Mouse (Mus musculus): ENCODE results near the gene Mars.

The Mars gene

DNA sequence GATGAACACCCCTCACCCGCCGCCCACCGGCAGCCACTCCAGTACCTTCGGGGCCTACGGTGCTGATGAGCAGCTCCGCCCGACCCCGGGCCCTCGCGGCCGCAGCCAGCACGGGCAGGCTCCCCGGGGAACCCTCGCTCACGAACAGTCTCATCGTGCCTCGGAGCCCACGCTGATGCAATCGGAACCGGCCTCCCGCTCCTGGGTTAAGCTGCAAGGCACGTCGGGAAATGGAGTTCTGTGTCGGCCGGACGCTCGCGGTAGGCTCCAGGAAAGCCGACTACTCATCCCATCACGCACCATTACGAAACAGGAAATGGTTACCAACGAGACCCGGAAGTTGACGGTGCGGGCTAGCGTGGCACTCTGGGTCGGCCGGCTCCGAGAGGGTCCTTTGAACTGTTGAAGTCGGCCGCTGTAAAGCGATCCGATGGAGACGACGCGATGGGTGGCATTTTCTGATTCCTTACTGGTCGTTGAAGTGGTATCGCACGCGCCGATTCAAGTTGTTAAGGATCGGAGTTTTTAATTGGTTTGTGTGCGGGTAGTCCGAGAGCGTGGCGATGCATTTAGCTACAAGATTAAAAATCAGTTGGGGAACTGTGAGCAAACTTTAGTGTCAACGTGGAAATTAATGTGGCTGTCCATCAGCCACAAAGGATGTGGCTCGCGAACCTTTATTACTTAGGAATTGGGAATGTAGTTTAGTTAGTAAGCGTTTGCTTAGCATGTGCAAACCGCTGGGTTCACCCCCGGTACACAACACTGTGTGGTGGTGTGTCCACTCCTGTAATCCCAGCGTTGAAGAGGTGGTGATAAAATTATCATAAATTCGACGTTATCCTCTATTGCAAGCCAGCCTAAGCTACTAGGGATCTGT, at the start of gene Mars:
Gene Mars (minus strand): TSS at position 311 of the 880 bp plus-strand sequence.
- in situ Hi-C loops (cut with MboI; ENCODE audit: low pct_unique_long_range_greater_than_20kb in 1 of 2, low sequenced_read_pairs in 2 of 2, unreplicated experiment in 1 of 2) = no loop called here

DNA sequence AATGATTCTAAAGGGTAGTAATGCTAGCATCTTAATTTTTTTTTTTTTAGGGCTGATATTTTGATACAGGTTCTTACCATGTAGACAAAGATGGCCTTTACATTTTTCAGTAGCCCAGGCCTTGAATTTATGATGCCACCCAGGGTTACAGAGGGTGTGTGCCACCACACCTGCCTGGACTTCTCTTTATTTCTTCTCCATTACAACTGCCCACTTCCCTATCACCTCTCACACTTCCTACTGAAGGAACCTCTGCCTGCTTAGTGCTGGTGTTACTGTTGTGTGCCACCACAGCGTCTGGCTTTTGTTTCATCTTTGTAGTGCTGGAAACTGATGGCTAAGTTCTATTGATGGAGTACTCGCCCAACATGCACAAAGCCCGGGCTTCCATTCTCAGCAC, 49.1 kb upstream of the Mars start:
- in situ Hi-C loops (cut with MboI; ENCODE audit: low pct_unique_long_range_greater_than_20kb in 1 of 2, low sequenced_read_pairs in 2 of 2, unreplicated experiment in 1 of 2) = no loop called here

DNA sequence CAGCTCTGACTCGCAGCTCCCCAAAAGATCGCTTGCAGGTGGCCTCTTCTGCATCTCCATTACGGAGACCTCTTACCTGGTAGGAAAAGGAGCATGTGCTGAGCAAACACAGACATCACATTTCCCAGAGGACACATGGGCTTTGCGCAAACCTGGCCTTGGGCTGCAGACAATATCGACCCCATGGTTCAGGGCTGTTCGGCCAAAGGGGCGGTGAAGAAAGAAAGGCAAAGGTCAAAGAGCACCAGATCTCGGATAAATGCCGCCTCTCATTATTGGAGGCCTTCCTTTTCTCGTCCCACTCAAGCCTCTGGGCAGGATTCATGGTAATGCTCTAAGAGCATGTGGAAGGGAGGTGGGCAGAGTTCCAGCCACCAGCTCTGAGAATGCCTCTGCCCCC, 43.8 kb upstream of the Mars start:
- in situ Hi-C loops (cut with MboI; ENCODE audit: low pct_unique_long_range_greater_than_20kb in 1 of 2, low sequenced_read_pairs in 2 of 2, unreplicated experiment in 1 of 2) = no loop called here

DNA sequence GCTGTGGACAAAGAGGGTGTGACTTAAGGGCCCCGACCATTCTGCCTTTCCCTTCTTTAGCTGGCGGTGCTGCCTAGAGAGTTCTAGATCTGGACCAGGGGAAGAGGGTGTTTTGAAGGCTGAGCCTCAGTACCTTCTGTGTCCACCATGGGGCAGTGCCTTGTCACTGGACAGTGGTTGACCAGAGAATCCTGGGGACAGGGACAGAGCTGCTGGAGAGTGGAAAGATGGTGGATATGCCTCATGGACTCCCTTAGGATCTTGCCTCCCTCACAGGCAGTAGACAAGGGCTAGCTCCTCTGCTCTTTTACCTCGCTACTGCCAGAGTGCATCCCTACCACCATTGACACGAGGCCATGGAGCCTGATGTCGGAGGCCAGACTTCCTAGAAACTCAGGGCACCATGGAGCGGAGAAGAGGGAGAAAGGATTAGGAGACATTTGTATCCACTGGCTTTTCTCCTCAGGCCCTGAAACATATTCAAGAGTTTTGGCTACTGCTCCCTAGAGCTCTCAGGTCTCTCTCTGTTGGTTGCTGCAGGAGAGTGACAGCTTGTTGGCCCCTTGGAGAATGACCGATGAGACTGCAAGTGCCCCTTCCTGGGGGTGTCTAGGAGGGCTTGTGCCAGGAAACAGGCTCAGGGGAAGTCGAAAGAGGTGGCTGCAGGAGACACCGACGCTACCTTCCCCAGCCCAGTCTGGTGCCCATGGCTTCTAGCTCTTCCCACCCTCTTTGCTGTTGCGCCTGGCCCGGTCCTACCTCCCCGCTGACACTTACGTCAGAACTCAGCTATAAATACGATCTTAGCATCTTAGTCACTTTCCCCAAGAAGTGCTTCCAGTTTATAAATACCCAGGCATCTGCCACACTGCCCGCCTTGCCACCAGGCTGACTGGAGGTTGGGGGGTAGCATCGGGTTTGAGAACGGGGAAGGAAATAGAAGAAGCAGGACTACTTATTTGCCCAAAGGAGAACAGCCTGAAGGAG, 42.6 kb upstream of the Mars start, which contains the start of gene Inhbe:
Gene Inhbe (minus strand): TSS at position 503 of the 987 bp plus-strand sequence.
- in situ Hi-C loops (cut with MboI; ENCODE audit: low pct_unique_long_range_greater_than_20kb in 1 of 2, low sequenced_read_pairs in 2 of 2, unreplicated experiment in 1 of 2) = no loop called here

DNA sequence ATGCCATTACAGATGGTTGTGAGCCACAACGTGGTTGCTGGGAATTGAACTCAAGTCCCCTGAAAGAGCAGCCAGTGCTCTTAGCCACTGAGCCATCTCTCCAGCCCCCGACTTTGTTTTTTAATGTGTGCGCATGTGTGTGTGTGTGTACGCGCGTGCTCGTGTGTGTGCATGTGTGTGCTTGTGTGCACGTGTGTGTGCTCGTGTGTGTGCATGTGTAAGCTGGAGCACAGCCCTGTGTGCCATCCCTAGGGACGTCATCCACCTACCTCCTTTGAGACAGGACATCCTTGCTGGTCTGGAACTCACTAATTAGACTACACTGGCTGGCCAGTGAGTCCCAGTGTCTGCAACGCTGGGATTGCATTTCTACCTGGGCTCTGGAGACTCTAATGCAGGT, 41.2 kb upstream of the Mars start:
- in situ Hi-C loops (cut with MboI; ENCODE audit: low pct_unique_long_range_greater_than_20kb in 1 of 2, low sequenced_read_pairs in 2 of 2, unreplicated experiment in 1 of 2) = no loop called here

DNA sequence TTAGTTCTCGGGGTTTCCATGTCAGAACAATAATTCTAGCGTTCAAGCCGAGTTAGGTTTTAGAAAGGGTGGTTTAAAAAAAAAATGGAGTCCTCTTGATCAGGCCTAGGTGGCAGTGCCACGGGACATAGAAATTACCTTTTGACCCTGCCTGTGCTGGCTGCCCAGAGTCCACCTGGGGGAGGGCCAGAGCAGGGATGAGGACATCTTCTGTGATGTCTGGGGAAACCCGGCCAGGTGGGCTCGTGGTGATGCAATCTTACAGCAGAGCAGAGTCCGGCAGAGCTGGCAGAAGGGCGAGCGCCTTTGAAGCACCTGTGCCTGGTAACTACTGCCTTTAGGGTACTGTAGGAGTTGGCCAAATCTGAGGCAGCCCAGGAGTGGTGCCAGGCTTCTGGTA, 40.6 kb upstream of the Mars start:
- in situ Hi-C loops (cut with MboI; ENCODE audit: low pct_unique_long_range_greater_than_20kb in 1 of 2, low sequenced_read_pairs in 2 of 2, unreplicated experiment in 1 of 2) = no loop called here

DNA sequence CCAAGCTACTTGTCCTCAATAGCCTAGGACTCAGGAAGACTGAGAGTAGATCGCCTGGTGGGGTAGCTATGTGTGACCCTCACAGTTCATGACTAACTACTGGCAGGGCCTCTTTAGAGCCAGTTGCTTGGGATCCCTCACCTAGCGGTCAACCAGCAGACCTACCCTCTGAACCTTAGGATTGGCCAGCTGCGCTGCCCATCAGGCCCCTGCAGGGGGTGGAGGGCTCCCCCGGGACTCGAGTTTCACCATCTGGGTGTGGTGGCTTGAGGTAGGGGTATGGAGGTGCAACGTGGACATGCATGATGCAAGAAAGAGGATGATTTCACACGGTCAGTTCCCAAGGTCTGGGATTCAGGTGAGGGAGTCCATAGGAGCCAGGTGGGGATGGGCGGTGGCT, 40.1 kb upstream of the Mars start:
- in situ Hi-C loops (cut with MboI; ENCODE audit: low pct_unique_long_range_greater_than_20kb in 1 of 2, low sequenced_read_pairs in 2 of 2, unreplicated experiment in 1 of 2) = no loop called here

DNA sequence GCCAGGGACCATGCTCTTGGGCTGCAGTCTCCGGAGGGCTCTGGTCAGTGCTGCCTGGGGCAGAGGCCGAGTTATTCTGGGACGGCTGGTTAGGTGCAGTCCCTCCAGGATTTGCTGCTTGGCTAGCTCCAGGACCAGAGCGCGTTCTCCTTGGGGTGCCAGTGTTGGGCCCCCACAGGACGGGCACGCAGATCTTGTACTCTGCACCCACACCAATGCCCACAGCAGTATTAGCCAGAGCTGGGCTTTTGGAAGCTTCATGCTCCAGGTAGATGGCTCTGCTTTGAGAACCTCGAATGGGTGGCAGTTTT, 39.7 kb upstream of the Mars start:
- in situ Hi-C loops (cut with MboI; ENCODE audit: low pct_unique_long_range_greater_than_20kb in 1 of 2, low sequenced_read_pairs in 2 of 2, unreplicated experiment in 1 of 2) = no loop called here

DNA sequence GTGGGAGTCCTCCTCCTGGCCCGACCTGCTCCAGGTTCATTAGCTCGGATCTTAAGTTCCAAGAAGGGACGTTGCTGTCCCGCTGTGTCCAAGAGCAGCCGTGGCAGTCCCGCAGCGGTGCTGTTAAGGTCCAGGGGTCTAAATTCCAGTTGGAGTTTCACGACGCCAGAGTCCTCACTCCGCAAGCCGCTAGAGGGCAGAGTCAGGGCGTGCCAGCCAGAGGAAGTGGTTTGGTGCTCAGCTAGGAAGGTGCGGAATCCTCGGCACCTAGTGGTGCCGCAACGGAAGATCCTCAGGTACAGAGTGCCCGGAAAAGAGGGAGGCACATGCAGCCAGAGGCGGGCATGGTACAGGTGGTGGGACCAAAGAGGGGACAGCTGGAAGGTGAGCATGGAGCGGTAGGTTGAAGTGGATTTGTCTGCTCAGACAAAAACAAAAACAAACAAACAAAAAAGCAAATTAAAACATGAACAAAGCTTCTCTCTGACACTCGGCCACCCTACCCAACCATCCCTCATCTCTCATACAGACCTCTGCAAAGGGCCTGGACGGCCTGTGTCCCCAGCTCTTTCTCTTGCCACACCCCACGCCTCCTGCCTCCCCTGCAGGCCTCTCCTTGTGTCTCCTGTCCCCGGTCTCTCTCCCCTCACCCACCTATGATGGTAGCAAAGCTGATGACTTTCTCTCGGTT, 39.2 kb upstream of the Mars start:
- in situ Hi-C loops (cut with MboI; ENCODE audit: low pct_unique_long_range_greater_than_20kb in 1 of 2, low sequenced_read_pairs in 2 of 2, unreplicated experiment in 1 of 2) = no loop called here

DNA sequence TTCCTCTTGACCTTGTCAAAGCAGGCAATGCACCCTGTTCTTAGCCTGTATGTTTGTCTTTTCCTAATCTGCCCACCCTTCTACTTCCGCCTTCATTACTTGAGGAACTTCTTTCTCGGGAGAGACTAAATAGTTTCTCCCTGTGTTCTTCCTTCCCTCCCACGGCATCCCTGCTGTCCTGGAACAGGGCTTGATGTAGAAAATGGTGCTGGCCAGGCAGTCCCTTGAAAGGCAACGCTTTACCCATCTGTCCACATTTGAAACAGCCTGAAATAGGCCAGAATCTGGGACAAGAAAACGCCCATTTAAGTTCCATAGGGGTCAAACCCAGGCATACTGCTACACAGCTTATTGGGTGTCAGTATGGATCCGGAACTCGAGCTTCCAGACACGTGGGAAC, 38.2 kb upstream of the Mars start:
- in situ Hi-C loops (cut with MboI; ENCODE audit: low pct_unique_long_range_greater_than_20kb in 1 of 2, low sequenced_read_pairs in 2 of 2, unreplicated experiment in 1 of 2) = no loop called here

DNA sequence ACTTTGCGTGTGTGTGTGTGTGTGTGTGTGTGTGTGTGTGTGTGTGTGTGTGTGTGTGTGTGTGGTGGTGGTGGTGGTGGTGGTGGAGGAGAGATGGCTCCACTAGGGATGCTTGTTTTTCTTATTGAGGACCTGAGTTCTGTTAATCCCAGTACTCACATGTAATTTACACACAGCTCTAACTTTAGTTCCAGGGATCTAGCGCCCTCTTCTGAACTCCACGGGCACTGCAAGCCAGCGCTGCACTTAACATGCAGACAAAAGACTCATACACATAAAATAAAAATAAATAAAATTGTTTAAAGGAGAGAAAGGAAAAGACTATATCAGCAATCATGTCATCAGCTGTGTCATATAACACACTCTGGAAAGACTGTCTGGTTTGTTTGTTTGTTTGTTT, 37.4 kb upstream of the Mars start:
- in situ Hi-C loops (cut with MboI; ENCODE audit: low pct_unique_long_range_greater_than_20kb in 1 of 2, low sequenced_read_pairs in 2 of 2, unreplicated experiment in 1 of 2) = no loop called here

DNA sequence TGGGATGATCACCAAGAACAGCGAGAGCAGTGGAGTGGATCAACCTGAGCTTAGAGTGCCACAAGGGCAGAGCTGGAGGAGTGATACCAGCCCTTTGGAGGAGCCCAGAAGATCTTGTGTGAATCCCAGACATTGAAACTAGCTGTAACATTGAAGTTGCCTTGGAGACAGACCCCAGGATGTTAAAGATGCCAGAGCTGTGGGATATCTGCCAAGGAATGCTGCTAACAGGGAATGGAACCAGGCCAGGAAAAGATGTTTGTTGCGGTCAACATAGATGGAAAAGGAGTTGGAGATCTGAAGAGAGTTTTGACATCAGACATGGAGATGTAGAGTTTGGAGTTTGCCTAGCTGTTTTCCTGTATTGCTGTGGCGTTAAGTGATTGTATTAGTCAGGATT, 34.6 kb upstream of the Mars start:
- in situ Hi-C loops (cut with MboI; ENCODE audit: low pct_unique_long_range_greater_than_20kb in 1 of 2, low sequenced_read_pairs in 2 of 2, unreplicated experiment in 1 of 2) = no loop called here

DNA sequence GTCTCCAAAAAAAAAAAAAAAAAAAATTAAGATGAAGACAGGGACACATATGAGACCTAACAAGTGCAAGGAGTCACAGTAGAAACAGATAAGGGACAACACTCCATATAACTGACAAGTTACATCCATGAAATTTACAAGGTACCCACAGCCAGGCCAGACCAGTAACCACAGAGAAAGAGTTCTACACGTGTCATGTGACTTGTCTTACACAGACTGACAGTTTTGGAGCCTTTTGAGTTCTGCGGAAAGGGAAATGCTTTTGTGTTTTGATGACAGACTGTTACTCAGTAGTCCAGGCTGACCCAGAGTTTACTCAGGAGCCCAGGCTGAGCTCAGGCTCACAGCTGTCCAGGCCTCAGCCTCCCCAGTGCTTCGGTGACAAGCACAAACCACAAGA, 31.4 kb upstream of the Mars start:
- in situ Hi-C loops (cut with MboI; ENCODE audit: low pct_unique_long_range_greater_than_20kb in 1 of 2, low sequenced_read_pairs in 2 of 2, unreplicated experiment in 1 of 2) = no loop called here

DNA sequence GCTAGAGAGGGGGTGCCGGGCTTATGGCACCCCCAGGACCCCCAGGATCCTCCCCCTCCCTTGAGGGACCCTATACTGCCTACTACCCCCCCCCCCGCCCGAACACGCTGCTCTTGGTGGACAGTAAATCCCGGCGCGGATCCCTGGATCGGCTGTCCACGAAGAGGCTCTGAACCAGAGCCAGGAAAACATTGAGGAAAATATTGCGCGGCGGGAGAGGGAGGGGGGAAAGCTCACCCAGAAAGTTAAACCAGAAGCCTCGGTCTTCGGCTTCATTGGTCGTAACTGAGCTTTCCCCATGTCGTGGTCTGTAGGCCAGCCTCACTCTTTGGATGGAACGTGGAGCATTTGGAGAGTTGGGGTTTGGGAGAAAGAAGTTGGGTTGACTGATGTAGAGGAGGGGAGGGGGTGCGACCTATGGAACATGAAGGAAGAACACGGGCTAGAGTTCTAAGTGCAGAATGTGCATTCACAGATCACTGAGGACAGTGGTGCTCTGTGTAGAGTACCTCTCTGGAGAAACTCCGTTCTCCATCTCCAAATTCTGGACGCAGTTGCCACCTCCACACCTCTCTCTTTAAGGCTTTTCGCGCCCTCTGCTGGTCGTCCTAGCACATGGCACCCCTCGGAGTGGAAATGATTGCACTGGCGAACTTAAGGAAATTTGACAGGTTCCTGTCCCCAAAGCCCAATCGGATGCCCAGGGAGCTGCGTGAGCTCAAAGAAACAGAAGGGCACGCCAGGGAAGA, 30.5 kb upstream of the Mars start, which contains the start of gene Gli1:
Gene Gli1 (minus strand): TSS at position 84 of the 749 bp plus-strand sequence.
- in situ Hi-C loops (cut with MboI; ENCODE audit: low pct_unique_long_range_greater_than_20kb in 1 of 2, low sequenced_read_pairs in 2 of 2, unreplicated experiment in 1 of 2) = no loop called here

DNA sequence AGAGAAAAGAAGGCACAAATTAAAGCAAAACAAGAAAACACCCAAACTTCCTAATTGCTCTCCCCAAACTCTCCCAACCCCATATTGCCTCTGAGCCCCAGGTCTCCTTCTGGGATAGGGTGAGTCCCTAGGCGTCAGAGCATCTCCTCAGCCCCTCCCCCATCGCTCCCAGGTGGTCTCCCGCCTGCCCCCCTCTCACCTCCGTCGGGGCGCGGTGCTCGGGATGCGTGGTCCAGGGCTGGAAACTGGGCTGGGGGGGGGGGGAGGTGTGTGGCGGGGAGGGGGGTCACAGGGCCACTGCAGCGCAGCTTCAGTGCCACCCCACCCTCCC, 29.7 kb upstream of the Mars start:
- in situ Hi-C loops (cut with MboI; ENCODE audit: low pct_unique_long_range_greater_than_20kb in 1 of 2, low sequenced_read_pairs in 2 of 2, unreplicated experiment in 1 of 2) = no loop called here

DNA sequence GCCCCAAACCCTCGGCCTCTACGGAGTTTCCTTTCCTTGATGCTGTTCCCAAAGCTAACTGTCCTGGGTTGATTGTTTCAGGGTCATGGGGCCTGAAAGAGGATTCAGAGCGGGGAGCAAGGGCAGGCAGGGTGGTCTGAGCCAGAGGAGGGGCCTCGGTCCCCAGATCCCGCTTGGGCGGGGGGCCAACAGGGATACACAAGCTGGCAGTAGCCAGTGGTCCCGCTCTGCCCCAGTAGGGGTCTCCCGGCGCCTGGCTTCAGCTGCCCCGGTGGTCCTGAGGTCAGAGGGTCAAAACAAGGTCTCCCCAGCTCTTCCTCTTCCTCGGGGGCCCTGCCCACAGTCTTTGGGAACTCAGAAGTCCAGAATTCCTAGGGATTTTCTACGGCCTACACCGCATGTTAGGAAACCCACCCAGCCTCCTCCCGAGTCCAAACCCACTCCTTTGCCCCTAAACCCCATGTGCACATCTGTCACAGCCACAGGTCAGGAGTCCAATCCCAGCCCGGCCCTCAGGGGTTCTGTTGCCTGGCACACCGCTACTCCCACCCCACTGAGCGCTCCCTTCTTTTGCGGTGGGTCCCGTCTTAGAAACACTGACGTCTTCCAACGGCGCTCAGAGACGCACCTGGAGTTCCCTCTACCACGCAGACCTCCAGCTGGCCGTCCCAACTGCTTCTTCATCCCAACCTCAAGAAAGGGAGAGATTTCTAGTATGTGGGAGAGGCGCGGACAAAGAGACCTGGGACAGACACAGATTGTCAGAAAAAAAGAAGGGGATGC, 29.2 kb upstream of the Mars start:
- in situ Hi-C loops (cut with MboI; ENCODE audit: low pct_unique_long_range_greater_than_20kb in 1 of 2, low sequenced_read_pairs in 2 of 2, unreplicated experiment in 1 of 2) = no loop called here

DNA sequence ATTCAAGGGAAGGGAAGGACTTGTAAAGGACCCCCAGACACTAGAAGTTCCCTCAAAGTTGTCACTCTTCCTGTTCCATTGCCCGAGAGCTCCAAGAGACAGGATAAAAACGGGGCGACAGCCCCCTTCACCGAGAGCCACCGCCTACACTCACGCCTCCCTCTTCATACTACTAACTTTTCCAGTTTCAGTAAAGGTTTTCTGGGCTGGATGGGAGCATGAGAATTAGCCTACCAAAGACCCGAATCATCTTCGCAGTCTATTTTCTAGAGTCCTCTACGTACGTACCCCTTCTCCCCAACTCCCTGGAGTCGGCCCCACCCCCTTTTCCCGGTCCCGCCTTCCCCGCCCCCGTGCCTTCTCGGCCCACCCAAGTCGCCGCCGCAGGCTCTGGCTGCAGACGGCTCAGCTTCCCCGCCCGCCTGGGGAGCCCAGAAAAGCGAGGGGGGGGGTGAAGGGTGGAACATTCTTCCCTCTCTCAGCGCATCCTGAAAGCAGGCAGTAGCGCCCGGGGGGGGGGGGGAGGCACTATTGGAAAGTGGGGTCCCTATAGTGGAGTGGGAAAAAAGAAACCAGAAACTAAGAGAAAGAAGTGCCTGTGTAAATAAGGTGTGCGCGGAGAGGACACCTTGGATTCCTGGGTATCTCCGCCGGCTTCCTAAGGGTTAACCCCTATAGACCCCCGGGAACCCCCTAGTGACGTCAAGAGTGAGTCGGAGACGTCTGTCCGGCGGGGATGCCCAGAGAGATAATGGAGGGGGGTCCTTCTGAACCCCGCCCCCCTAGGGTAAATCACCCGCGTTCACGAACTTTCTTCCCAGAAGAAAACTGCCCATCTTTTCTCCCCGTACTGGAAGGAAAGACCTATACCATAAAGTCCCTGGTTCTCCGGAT, 28.3 kb upstream of the Mars start:
- in situ Hi-C loops (cut with MboI; ENCODE audit: low pct_unique_long_range_greater_than_20kb in 1 of 2, low sequenced_read_pairs in 2 of 2, unreplicated experiment in 1 of 2) = loop anchor here (5.0 to 10.0 kb wide), 2 partner anchors 163 to 215 kb away; partner anchors contain the start of gene Os9 (in 1 of the 2)
